Mouse (Mus musculus) forebrain, postnatal 0 days (tissue): ENCODE data around the gene Slc25a39. TPM values are rescaled to one million over a fixed set of nuclear protein-coding genes. Genes with fewer than 3 reads are reported as not detected.

Experiments
- ATAC-seq: fragments of 200-750 bp; cut with Nextera tagmentation; 2 replicates; pipeline ENCODE4 v1.8.0; 2017; ENCODE audit warnings: mild to moderate bottlenecking, moderate library complexity
- DNase-seq: peaks from one replicate; pipeline ENCODE4 v3.0.0-alpha.2; 2015
- H3K27ac ChIP-seq: fragments of 300-500 bp; sonication (generic); 2 replicates; pipeline ENCODE4 v1.5.1; 2014; ENCODE audit warnings: low read depth, mild to moderate bottlenecking, antibody characterized with exemption, low read length, moderate library complexity, mixed read lengths
- H3K27me3 ChIP-seq: fragments of 300-500 bp; sonication (generic); 2 replicates; pipeline ENCODE4 v1.6.1; 2014; ENCODE audit warnings: mild to moderate bottlenecking, low read length, mixed read lengths; ENCODE audit not compliant: insufficient read depth
- H3K36me3 ChIP-seq: fragments of 300-500 bp; sonication (generic); 2 replicates; pipeline ENCODE4 v1.6.1; 2014; ENCODE audit warnings: mild to moderate bottlenecking, moderate library complexity; ENCODE audit not compliant: insufficient read depth
- H3K4me1 ChIP-seq: fragments of 300-500 bp; sonication (generic); 2 replicates; pipeline ENCODE4 v1.6.1; 2014; ENCODE audit warnings: antibody characterized with exemption; ENCODE audit not compliant: insufficient read depth
- H3K4me2 ChIP-seq: fragments of 300-500 bp; sonication (generic); 2 replicates; pipeline ENCODE4 v1.6.1; 2014; ENCODE audit warnings: low read depth, mild to moderate bottlenecking, moderate library complexity
- H3K4me3 ChIP-seq: fragments of 300-500 bp; sonication (generic); 2 replicates; pipeline ENCODE4 v1.5.1; 2014; ENCODE audit warnings: low read depth, low read length, mixed read lengths
- H3K9ac ChIP-seq: fragments of 300-500 bp; sonication (generic); 2 replicates; pipeline ENCODE4 v1.6.1; 2014; ENCODE audit warnings: mild to moderate bottlenecking
- H3K9me3 ChIP-seq: fragments of 300-500 bp; sonication (generic); 2 replicates; pipeline ENCODE4 v1.6.1; 2016; ENCODE audit warnings: low read length
- CTCF ChIP-seq: sonication (generic); IDR thresholded peaks from 2 replicates; pipeline ENCODE4 v1.5.1; 2016; ENCODE audit warnings: antibody characterized with exemption, control low read depth, low read depth
- WGBS: fragments of 180-500 bp; shearing (Covaris S2); extraction: QIAGEN DNeasy Blood & Tissue Kit; methylation state at CpG from one replicate; pipeline ENCODE4 v1.1.7; 2014; 5-methylcytosine and 5-hydroxymethylcytosine counted together
- polyA plus RNA-seq: library from polyadenylated mRNA; unstranded; fragments of >200 nt; fragmentation: Nextera tagmentation; extraction: Ambion mirVana; gene quantifications from 2 replicates; pipeline ENCODE4 v1.2.1, GENCODE M21; 2015
- total RNA-seq: library from RNA; depleted of rRNA; stranded (reverse); fragments of >200 nt; gene quantifications from 2 replicates; pipeline ENCODE4 v1.2.3, GENCODE M21; 2014

Slc25a39 gene
- total and polyA plus RNA-seq, 2 experiments from 2014 or later, result 114 to 129 TPM

GRCm38 (mm10) chr11:102425555-102426316 is 18.0 kb upstream of the Slc25a39 start:
- H3K4me3 ChIP-seq, result no peak overlapping the region
- H3K27ac ChIP-seq, result no peak overlapping the region
- H3K4me2 ChIP-seq, result no peak overlapping the region
- no peak for DNase-seq
- H3K27me3 ChIP-seq, result no peaks in the 10 kb centered on the region
- 83% methylated on average over 8 of the region's 8 CpGs for WGBS
- no peak overlapping the region for H3K9ac ChIP-seq
- no peak for TF ChIP-seq CTCF
- H3K4me1 ChIP-seq, result no peaks in the 10 kb centered on the region; the same call in 1 of the 2 replicates
- ATAC-seq, result no peak
- no peaks in the 10 kb centered on the region for H3K36me3 ChIP-seq
- H3K9me3 ChIP-seq, result no peaks in the 10 kb centered on the region

- WGBS, result 77% methylated on average over 6 of the region's 6 CpGs
- no peaks in the 10 kb centered on the region; the same call in 1 of the 2 replicates for H3K4me1 ChIP-seq
- H3K27me3 ChIP-seq, result no peaks in the 10 kb centered on the region
- no peak overlapping the region for H3K4me3 ChIP-seq
- no peaks in the 10 kb centered on the region for H3K9me3 ChIP-seq
- ATAC-seq (no peak), DNase-seq (no peak)
- H3K4me2 ChIP-seq, result no peak overlapping the region
- H3K36me3 ChIP-seq, result no peaks in the 10 kb centered on the region
- no peak overlapping the region for H3K27ac ChIP-seq
- no peak overlapping the region for H3K9ac ChIP-seq
- no peak for TF ChIP-seq CTCF
Measured at GRCm38 (mm10) chr11:102424666-102425065, 16.9 kb upstream of the Slc25a39 start.

DNA sequence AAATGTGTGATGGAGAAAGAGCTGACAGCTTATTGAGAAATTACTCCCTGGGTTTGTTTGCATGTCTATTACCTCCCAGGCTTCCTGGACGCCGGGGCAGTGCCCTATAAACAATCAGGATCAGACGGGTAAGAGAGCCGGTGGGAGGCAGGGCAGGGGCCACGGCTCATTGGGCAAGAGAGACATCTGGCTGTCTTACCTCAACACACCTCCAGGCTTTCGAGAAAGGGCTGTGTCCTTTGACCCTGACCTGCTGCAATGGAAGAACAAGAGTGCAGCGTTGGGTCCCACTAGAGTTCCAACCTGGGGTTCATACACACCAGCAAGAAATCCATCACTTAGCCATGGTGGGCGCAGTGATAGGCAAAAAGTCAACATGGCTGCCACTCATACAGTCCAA is 13.8 kb upstream of the Slc25a39 start:
- 67% methylated on average over 8 of the region's 8 CpGs for WGBS
- no peaks in the 10 kb centered on the region for H3K27me3 ChIP-seq
- H3K27ac ChIP-seq, result no peak overlapping the region
- H3K36me3 ChIP-seq, result no peaks in the 10 kb centered on the region
- H3K9me3 ChIP-seq, result no peaks in the 10 kb centered on the region
- H3K4me2 ChIP-seq, result no peak overlapping the region
- DNase-seq (no peak), ATAC-seq (no peak)
- H3K4me1 ChIP-seq, result no peaks in the 10 kb centered on the region
- no peak overlapping the region for H3K4me3 ChIP-seq
- TF ChIP-seq CTCF, result no peak
- H3K9ac ChIP-seq, result no peak overlapping the region

- Histone ChIP-seq H3K4me1 (no peaks in the 10 kb centered on the region), H3K9ac (no peak overlapping the region), H3K27ac (no peak overlapping the region), H3K36me3 (no peaks in the 10 kb centered on the region), H3K4me2 (no peak overlapping the region), H3K27me3 (no peaks in the 10 kb centered on the region), H3K9me3 (no peaks in the 10 kb centered on the region), H3K4me3 (no peak overlapping the region)
- no peak for TF ChIP-seq CTCF
- ATAC-seq (no peak), DNase-seq (no peak)
Measured at GRCm38 (mm10) chr11:102418887-102419286, 11.1 kb upstream of the Slc25a39 start.

GRCm38 (mm10) chr11:102417160-102417559 is 9.4 kb upstream of the Slc25a39 start:
- Histone ChIP-seq H3K4me2 (no peak overlapping the region), H3K4me1 (no peaks in the 10 kb centered on the region), H3K9me3 (no peaks in the 10 kb centered on the region), H3K4me3 (no peak overlapping the region), H3K27me3 (no peaks in the 10 kb centered on the region), H3K27ac (no peak overlapping the region), H3K36me3 (no peaks in the 10 kb centered on the region), H3K9ac (no peak overlapping the region)
- ATAC-seq (no peak), DNase-seq (no peak)
- no peak for TF ChIP-seq CTCF
- 89% methylated on average over 1 of the region's 1 CpGs for WGBS

DNA sequence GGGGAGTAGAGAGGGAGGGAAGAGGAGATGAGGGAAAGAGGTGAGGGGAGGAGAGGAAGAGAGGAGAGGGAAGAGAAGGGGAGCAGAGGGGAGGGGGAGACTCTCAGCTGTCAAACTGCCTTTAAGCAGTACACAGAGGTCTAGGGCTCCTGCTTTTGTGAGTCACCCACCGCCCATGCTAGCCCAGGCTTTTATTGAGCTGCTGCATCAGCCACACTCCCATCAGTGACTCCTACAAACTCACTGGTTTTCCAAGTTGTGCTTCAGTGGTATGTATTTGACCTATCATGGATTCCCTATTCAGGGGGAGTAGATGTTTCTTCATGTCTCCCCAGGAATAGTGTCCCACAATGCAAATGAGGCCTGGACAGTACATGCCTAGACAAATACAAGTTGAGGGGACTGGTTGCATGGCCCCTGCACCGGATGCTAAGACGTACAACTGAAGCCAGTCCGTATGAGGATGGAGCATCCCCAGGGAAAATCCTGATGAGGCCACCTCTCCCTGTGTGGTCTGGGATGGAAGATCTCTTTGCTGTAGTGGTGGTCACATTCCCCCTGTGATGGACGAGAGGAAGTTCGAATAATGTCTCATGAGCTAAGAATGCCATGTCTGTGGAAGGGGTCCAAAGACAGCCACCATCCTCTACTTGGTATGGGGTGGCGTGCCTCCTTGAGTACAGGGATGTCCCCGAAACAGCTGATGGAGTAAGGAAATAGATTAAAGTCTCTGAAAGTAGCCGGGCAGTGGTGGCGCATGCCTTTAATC is 7.5 kb upstream of the Slc25a39 start:
- no peak for DNase-seq
- H3K36me3 ChIP-seq, result no peaks in the 10 kb centered on the region

GRCm38 (mm10) chr11:102413059-102413458 is 5.3 kb upstream of the Slc25a39 start:
- H3K27ac ChIP-seq, result no peak overlapping the region
- 71% methylated on average over 8 of the region's 8 CpGs for WGBS
- H3K4me3 ChIP-seq, result no peak overlapping the region
- H3K9me3 ChIP-seq, result no peaks in the 10 kb centered on the region
- no peaks in the 10 kb centered on the region for H3K27me3 ChIP-seq
- TF ChIP-seq CTCF, result no peak
- no peaks in the 10 kb centered on the region for H3K4me1 ChIP-seq
- no peaks in the 10 kb centered on the region for H3K36me3 ChIP-seq
- no peak overlapping the region for H3K9ac ChIP-seq
- no peak overlapping the region for H3K4me2 ChIP-seq
- no peak for DNase-seq
- ATAC-seq, result no peak

More for the DNA sequence above, 7.5 kb upstream of the Slc25a39 start:
- H3K4me2 ChIP-seq, result no peak overlapping the region
- no peak overlapping the region for H3K9ac ChIP-seq
- no peak for ATAC-seq
- TF ChIP-seq CTCF, result no peak
- no peaks in the 10 kb centered on the region for H3K27me3 ChIP-seq
- H3K27ac ChIP-seq, result no peak overlapping the region
- no peaks in the 10 kb centered on the region for H3K9me3 ChIP-seq
- H3K4me3 ChIP-seq, result no peak overlapping the region
- no peaks in the 10 kb centered on the region for H3K4me1 ChIP-seq
- WGBS, result 71% methylated on average over 10 of the region's 10 CpGs
